Mouse (Mus musculus) hindbrain, embryonic 16.5 days (tissue): Measurements from ENCODE around the gene Slc35f5. TPM values are rescaled to one million over a fixed set of nuclear protein-coding genes. Genes with fewer than 3 reads are reported as not detected.

Source experiments
- ATAC-seq: fragments of 200-750 bp; cut with Nextera tagmentation; 2 replicates; pipeline ENCODE4 v1.8.0; 2017; ENCODE audit warnings: moderate TSS enrichment, moderate library complexity
- H3K27ac ChIP-seq: fragments of 300-500 bp; sonication (generic); 2 replicates; pipeline ENCODE4 v1.5.1; 2014; ENCODE audit warnings: low read depth, mild to moderate bottlenecking, control low read depth, low read length, moderate library complexity
- H3K27me3 ChIP-seq: fragments of 300-500 bp; sonication (generic); replicated peaks from 2 replicates; pipeline ENCODE4 v1.6.1; 2014; ENCODE audit warnings: low read length; ENCODE audit not compliant: control insufficient read depth, insufficient read depth
- H3K36me3 ChIP-seq: fragments of 300-500 bp; sonication (generic); 2 replicates; pipeline ENCODE4 v1.6.1; 2014; ENCODE audit warnings: mild to moderate bottlenecking, low read length, moderate library complexity, mixed read lengths; ENCODE audit not compliant: control insufficient read depth, insufficient read depth
- H3K4me1 ChIP-seq: fragments of 300-500 bp; sonication (generic); 2 replicates; pipeline ENCODE4 v1.6.1; 2014; ENCODE audit warnings: low read depth, low read length; ENCODE audit not compliant: control insufficient read depth, insufficient read depth
- H3K4me2 ChIP-seq: fragments of 300-500 bp; sonication (generic); 2 replicates; pipeline ENCODE4 v1.6.1; 2014; ENCODE audit warnings: mild to moderate bottlenecking, low read length, control low read depth, moderate library complexity
- H3K4me3 ChIP-seq: fragments of 300-500 bp; sonication (generic); 2 replicates; pipeline ENCODE4 v1.5.1; 2014; ENCODE audit warnings: mild to moderate bottlenecking, low read length, control low read depth, moderate library complexity
- H3K9ac ChIP-seq: fragments of 300-500 bp; sonication (generic); 2 replicates; pipeline ENCODE4 v1.6.1; 2014; ENCODE audit warnings: low read depth, mild to moderate bottlenecking, control low read depth, low read length, moderate library complexity
- H3K9me3 ChIP-seq: fragments of 300-500 bp; sonication (generic); 2 replicates; pipeline ENCODE4 v1.6.1; 2014; ENCODE audit warnings: mild to moderate bottlenecking, low read length, moderate library complexity; ENCODE audit not compliant: control insufficient read depth
- WGBS: fragments of 180-500 bp; shearing (Covaris S2); extraction: QIAGEN DNeasy Blood & Tissue Kit; methylation state at CpG from one replicate; pipeline ENCODE4 v1.1.7; 2014; 5-methylcytosine and 5-hydroxymethylcytosine counted together
- polyA plus RNA-seq: library from polyadenylated mRNA; unstranded; fragments of >200 nt; fragmentation: Nextera tagmentation; extraction: Ambion mirVana; gene quantifications from 2 replicates; pipeline ENCODE4 v1.2.1, GENCODE M21; 2015

Gene Slc35f5
- polyA plus RNA-seq, 1 experiment from 2014 or later: 36.3 TPM

DNA sequence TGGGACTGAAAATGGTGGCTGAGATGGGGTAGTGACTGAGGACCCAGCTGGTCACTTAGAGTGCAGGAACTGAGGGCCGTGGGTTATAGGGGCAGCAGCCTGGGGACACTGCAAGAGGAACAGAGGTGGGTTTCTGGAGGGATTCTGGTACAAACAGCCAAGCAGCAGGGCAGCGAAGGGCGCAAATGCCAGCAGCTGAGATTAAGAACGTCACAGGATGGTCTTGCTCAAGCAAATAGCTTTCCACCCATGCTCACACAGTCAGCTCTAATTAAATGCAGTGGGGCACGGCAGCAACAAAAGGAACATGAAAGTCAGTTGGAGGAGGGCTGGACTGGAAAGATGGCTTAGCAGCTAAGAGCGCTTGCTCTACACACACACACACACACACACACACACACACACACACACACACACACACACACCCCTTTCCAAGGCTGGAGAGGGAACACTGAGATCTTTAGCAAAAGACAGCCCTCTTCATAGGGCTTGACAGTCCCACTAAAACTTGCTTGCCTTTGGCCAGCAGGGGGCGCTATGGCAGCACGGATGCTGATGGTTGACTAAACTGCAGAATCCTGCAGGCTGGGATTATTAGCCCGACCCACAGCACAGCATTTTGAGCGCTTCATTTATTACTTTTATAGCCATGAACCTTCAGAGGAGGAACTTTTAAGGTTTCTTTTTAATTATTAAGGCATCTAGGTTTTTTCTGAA is 46.9 kb downstream of the Slc35f5 start:
- Histone ChIP-seq H3K27ac (no peak overlapping the region), H3K9me3 (no peaks in the 10 kb centered on the region), H3K36me3 (no peaks in the 10 kb centered on the region), H3K27me3 (no peaks in the 10 kb centered on the region), H3K4me3 (no peak overlapping the region), H3K4me2 (0 out of 2 replicates have a peak overlapping the region, but pooled peaks have one; percentile 12), H3K9ac (no peak overlapping the region; the same call in 1 of the 2 replicates), H3K4me1 (peaks cover 6% of the 10 kb centered on the region; the same call in 1 of the 2 replicates)
- peak; percentile 91 for ATAC-seq
- WGBS: 19% methylated on average over 10 of the region's 10 CpGs

DNA sequence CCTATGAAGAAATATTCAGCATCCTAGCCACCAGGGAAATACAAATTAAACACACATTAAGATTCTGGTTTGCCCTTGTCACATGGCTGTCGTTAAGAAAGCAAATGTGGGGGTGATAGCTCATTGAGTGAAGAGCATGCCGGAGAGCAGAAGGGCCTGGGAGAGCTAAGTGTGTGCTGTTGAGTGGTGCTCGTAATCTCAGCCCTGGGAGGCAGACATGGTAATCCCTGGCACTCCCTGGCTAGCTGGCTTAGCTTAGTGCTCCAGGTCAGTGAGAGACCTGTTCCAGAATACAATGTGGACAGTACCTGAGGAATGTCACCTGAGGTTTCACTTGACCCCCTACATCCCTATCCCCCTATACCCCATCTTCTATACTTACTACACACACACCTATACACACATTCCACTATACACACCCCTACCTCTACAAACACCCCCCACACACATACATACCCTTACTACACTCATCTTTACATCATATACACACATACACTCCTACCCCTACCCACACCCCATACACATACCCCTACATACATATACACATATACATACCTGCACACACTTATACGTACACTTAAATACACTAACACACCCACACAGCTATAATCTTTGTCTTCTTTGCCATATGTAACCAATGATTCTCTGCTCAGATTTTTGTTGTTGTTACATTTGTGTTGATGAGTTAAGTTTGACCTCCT is 64.1 kb downstream of the Slc35f5 start:
- Histone ChIP-seq H3K4me2 (no peak overlapping the region), H3K27me3 (no peaks in the 10 kb centered on the region), H3K36me3 (no peaks in the 10 kb centered on the region), H3K4me1 (no peaks in the 10 kb centered on the region), H3K27ac (no peak overlapping the region), H3K9me3 (no peaks in the 10 kb centered on the region), H3K4me3 (no peak overlapping the region), H3K9ac (no peak overlapping the region)
- WGBS: 65% methylated on average over 4 of the region's 4 CpGs
- ATAC-seq: no peak

DNA sequence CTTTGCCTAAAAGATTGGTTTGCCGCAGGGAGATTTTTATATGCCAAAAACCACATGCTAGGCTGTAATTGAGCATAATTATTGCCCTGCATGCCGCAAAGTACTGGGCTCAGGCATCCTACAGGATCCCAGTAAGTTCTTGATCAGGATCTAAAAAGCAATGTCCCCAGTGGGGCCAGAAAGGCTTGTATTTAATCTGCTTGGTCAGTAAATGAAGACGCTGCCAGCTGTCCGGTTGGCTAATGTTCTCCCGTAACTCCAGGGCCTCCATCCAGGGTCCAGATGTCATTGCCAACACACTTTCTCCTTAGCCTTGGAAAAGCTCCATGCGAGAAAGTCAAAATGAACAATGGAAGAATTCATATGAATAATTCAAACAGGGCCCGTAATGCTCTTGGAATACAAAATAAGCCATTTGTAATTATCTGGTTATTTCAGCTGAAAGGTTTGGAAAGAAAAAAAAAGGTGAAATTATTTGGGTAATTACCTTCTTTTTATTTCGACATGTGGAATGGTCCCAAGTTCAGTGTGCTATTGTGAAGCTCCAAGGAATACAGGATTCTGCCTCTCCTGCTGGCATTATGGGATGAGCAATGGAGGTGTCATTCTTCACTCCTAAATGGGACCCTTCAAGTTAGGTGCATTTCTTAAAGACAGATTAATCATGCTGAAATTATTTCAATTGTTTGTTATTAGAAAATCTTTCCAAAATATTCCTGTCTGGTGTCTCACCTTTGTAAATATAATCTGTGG is 79.3 kb downstream of the Slc35f5 start:
- H3K9ac ChIP-seq: no peak overlapping the region
- no peak overlapping the region for H3K27ac ChIP-seq
- H3K4me1 ChIP-seq: 0 out of 2 replicates have a peak, but pooled peaks cover 3% of the 10 kb centered on the region
- no peaks in the 10 kb centered on the region for H3K27me3 ChIP-seq
- H3K4me3 ChIP-seq: no peak overlapping the region
- H3K4me2 ChIP-seq: no peak overlapping the region
- no peaks in the 10 kb centered on the region for H3K36me3 ChIP-seq
- 25% methylated on average over 8 of the region's 8 CpGs for WGBS
- ATAC-seq: peak; percentile 81; the same call in 1 of the 2 replicates
- H3K9me3 ChIP-seq: peaks cover 4% of the 10 kb centered on the region; the same call in 1 of the 2 replicates

DNA sequence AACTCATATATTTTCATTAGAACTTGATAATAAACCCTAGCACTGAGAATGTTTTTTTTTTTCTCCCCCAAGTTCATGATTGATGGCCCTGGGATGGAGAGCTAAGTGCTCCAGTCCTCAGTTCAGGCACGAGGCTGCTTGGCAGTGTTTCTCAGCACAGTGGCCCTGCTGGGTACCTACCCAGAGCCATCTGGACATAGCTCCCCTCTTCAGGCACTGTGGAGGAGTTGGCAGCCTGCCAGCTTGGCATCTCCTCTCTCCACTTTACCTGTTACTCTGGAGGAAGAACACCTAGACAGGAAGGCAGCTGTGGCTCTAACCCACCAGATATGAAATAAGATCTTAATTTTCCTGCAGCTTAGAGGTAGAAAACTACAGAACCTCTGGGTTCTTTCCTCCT is 83.2 kb downstream of the Slc35f5 start:
- no peaks in the 10 kb centered on the region for H3K9me3 ChIP-seq
- no peaks in the 10 kb centered on the region for H3K36me3 ChIP-seq
- H3K4me3 ChIP-seq: no peak overlapping the region
- H3K27me3 ChIP-seq: no peaks in the 10 kb centered on the region
- no peak overlapping the region for H3K27ac ChIP-seq
- ATAC-seq: peak; percentile 58
- 0 out of 2 replicates have a peak, but pooled peaks cover 3% of the 10 kb centered on the region for H3K4me1 ChIP-seq
- no peak overlapping the region for H3K4me2 ChIP-seq
- no peak overlapping the region for H3K9ac ChIP-seq
- 17% methylated on average over 1 of the region's 1 CpGs for WGBS

Other genes with a start within 250 kb of the Slc35f5 start
- 221 and 232 TPM in 2 replicates for gene Actr3, start 124.9 kb upstream of the Slc35f5 start, polyA plus RNA-seq
- gene Gpr39, start 116.4 kb downstream of the Slc35f5 start, polyA plus RNA-seq: 0.14 and 0.16 TPM in 2 replicates